Mouse (Mus musculus) kidney, embryonic 16.5 days (tissue): ENCODE measurements at regions not wholly inside any gene's neighbourhood (a gene's known extent, or its start where the extent isn't known, plus 50 kb on each side); places are given as distances from the start of the nearest gene placed in this dataset.

Source experiments
- ATAC-seq: fragments of 200-750 bp; cut with Nextera tagmentation; 2 replicates; pipeline ENCODE4 v1.8.0; 2017; ENCODE audit warnings: moderate TSS enrichment; ENCODE audit not compliant: low FRiP score, low TSS enrichment
- H3K27ac ChIP-seq: fragments of 300-500 bp; sonication (generic); 2 replicates; pipeline ENCODE4 v1.5.1; 2014; ENCODE audit warnings: low read length
- H3K27me3 ChIP-seq: fragments of 300-500 bp; sonication (generic); 2 replicates; pipeline ENCODE4 v1.6.1; 2014; ENCODE audit warnings: low read length, control low read depth, mixed read lengths; ENCODE audit not compliant: insufficient read depth
- H3K36me3 ChIP-seq: fragments of 300-500 bp; sonication (generic); 2 replicates; pipeline ENCODE4 v1.6.1; 2014; ENCODE audit warnings: low read length, control low read depth, mixed read lengths; ENCODE audit not compliant: insufficient read depth
- H3K4me1 ChIP-seq: fragments of 300-500 bp; sonication (generic); 2 replicates; pipeline ENCODE4 v1.6.1; 2014; ENCODE audit warnings: low read length, control low read depth, mixed read lengths; ENCODE audit not compliant: insufficient read depth
- H3K4me2 ChIP-seq: fragments of 300-500 bp; sonication (generic); replicated peaks from 2 replicates; pipeline ENCODE4 v1.6.1; 2014; ENCODE audit warnings: low read depth, low read length
- H3K4me3 ChIP-seq: fragments of 300-500 bp; sonication (generic); 2 replicates; pipeline ENCODE4 v1.5.1; 2014; ENCODE audit warnings: mild to moderate bottlenecking, low read length
- H3K9ac ChIP-seq: fragments of 300-500 bp; sonication (generic); replicated peaks from 2 replicates; pipeline ENCODE4 v1.6.1; 2014; ENCODE audit warnings: low read length
- H3K9me3 ChIP-seq: fragments of 300-500 bp; sonication (generic); 2 replicates; pipeline ENCODE4 v1.6.1; 2016; ENCODE audit warnings: low read length, control low read depth
- WGBS: fragments of 180-500 bp; shearing (Covaris S2); extraction: QIAGEN DNeasy Blood & Tissue Kit; methylation state at CpG from one replicate; pipeline ENCODE4 v1.1.7; 2014; 5-methylcytosine and 5-hydroxymethylcytosine counted together

DNA sequence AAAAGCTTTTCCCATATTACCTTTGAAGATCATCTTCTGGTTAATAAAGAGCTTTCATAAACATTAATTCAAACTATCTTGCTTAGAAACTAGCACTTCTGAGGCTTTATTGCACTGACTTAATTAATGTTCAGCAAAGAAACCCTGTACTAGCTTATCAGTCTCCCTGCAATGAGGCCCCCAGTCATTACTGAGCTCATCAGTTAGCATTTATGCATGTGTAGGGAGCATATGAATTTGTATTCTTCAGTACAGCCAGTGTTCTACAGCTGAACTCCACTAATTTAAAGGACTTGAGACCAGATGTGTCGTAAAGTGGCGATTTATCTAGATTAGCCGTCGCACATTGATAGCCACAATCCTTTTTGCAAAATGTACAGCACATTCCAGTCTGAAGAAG, 340.7 kb downstream of the Psat1 start:
- Histone ChIP-seq H3K4me2 (no peak overlapping the region), H3K36me3 (no peaks in the 10 kb centered on the region), H3K4me1 (peaks cover 3% of the 10 kb centered on the region; the same call in 1 of the 2 replicates), H3K27ac (no peak overlapping the region), H3K9ac (no peak overlapping the region), H3K9me3 (no peaks in the 10 kb centered on the region), H3K4me3 (no peak overlapping the region), H3K27me3 (peaks cover 3% of the 10 kb centered on the region; the same call in 1 of the 2 replicates)
- 76% methylated on average over 4 of the region's 4 CpGs for WGBS
- ATAC-seq, result no peak

GRCm38 (mm10) chr19:15592821-15593220, 354.3 kb downstream of the Psat1 start:
- Histone ChIP-seq H3K4me1 (no peaks in the 10 kb centered on the region), H3K9me3 (no peaks in the 10 kb centered on the region)
- 78% methylated on average over 2 of the region's 2 CpGs for WGBS

DNA sequence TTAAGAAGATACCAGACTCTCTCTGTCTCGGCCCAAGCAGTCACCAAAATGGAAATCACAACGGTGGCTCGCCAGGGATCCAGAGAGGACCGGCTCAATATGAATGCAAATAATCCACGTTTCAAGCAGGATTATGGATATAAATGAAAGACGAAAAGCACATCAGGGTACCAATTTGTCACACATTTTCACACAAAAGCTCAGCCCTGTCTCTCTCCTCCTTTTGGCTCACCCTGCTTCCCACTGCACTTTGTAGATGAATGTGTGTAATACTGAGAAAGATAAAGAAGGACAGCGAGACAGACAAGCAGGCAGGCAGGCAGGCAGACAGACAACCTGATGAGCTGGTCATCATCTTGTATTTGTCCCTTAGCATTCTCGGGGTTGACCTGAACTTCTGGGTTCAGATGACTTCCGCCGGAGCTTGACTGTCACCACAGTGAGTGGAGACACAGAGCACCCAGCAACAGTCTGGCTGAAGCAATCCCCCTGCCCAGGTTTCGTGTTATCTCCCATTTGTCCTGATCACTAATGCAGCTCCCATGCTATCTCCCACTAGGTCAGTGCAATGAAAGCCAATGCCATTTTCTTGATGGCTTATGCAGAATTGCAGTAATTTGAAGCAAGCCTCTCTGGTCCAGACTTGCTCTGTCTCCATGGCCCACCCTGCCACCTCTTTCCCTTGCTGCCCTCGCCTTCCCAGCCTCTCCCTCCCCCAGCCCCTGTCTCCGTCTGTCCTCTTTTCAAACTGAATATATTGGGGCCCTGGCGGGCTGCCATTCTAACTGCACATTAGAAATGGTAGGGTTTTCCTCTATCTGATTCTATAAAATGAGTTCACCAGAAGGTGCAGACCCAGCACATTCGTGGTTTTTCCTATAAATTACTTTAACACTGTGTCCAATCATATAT, 363.1 kb downstream of the Psat1 start:
- WGBS, result 72% methylated on average over 15 of the region's 15 CpGs
- H3K9me3 ChIP-seq, result no peaks in the 10 kb centered on the region; the same call in 1 of the 2 replicates

More at GRCm38 (mm10) chr19:15592821-15593220, 354.3 kb downstream of the Psat1 start:
- no peak overlapping the region for H3K9ac ChIP-seq
- no peak overlapping the region for H3K4me2 ChIP-seq
- H3K27me3 ChIP-seq, result no peaks in the 10 kb centered on the region
- H3K4me3 ChIP-seq, result no peak overlapping the region
- no peaks in the 10 kb centered on the region for H3K36me3 ChIP-seq
- ATAC-seq, result no peak
- H3K27ac ChIP-seq, result no peak overlapping the region

DNA sequence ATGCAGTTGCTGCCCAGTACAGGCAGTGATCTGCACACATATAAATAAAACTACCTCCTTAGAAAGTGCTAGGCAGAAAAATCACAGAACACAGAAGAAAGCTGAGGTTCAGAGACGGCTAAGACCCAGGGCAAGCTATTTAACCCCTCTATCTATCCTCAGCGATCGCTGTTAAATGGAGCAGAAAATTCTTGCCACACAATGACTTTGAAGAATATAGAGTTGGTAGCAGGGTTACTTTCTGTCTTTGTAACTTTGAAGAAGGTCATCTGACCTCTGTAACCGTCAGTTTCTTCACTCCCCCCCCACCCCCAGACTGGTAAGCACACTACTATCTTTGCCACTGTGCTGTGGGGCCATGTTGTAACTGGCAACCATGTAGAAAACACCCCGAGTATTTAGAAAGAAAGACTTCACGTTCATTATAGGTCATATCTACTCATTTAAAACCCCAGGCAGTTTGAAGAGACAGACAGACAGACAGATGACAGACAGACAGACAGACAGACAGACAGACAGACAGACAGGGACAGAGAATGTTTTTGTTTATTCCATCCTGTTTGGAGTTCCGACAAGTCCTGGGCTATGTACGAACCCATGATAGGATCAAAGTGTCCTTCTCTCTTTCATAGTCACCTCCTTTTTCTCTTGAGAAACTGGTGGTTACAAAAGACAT, 363.9 kb downstream of the Psat1 start:
- Histone ChIP-seq H3K4me3 (no peak overlapping the region), H3K4me2 (no peak overlapping the region), H3K27me3 (no peaks in the 10 kb centered on the region), H3K9ac (no peak overlapping the region), H3K36me3 (no peaks in the 10 kb centered on the region), H3K9me3 (no peaks in the 10 kb centered on the region; the same call in 1 of the 2 replicates), H3K4me1 (no peaks in the 10 kb centered on the region; the same call in 1 of the 2 replicates), H3K27ac (no peak overlapping the region)
- ATAC-seq, result no peak
- 58% methylated on average over 8 of the region's 8 CpGs for WGBS

More for the DNA sequence above, 363.1 kb downstream of the Psat1 start:
- no peak for ATAC-seq
- no peak overlapping the region for H3K4me3 ChIP-seq
- no peaks in the 10 kb centered on the region; the same call in 1 of the 2 replicates for H3K4me1 ChIP-seq
- H3K27ac ChIP-seq, result no peak overlapping the region
- H3K4me2 ChIP-seq, result no peak overlapping the region
- H3K36me3 ChIP-seq, result no peaks in the 10 kb centered on the region
- no peak overlapping the region for H3K9ac ChIP-seq
- no peaks in the 10 kb centered on the region for H3K27me3 ChIP-seq

- H3K4me2 ChIP-seq, result no peak overlapping the region
- no peaks in the 10 kb centered on the region for H3K4me1 ChIP-seq
- no peak overlapping the region for H3K4me3 ChIP-seq
- no peaks in the 10 kb centered on the region for H3K9me3 ChIP-seq
- no peak overlapping the region for H3K27ac ChIP-seq
- no peaks in the 10 kb centered on the region for H3K36me3 ChIP-seq
- no peaks in the 10 kb centered on the region for H3K27me3 ChIP-seq
- 79% methylated on average over 9 of the region's 9 CpGs for WGBS
- ATAC-seq, result no peak
- H3K9ac ChIP-seq, result no peak overlapping the region
Observed at GRCm38 (mm10) chr19:15571204-15571603, 375.9 kb downstream of the Psat1 start.

DNA sequence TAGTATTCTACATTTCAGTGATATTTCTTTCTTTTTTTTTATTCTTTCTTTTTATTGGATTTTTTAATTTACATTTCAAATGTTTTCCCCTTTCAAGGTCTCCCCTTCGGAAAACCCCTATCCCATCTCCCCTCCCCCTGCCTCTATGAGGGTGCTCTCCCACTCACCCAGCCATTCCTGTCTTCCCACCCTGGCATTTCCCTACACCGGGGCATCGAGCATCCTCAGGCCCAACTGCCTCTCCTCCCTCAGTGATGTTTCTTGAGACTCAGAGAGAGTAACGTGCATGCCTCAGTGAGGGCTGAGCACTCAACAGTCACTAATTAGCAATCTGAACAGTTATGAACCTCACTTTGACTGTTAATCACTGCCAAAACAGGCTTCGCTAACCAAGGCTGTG, 385.6 kb downstream of the Psat1 start:
- Histone ChIP-seq H3K27me3 (no peaks in the 10 kb centered on the region), H3K4me1 (no peaks in the 10 kb centered on the region), H3K9me3 (no peaks in the 10 kb centered on the region), H3K27ac (no peak overlapping the region), H3K4me2 (no peak overlapping the region), H3K9ac (no peak overlapping the region), H3K4me3 (no peak overlapping the region), H3K36me3 (no peaks in the 10 kb centered on the region)
- no peak for ATAC-seq
- WGBS, result 79% methylated on average over 5 of the region's 5 CpGs

DNA sequence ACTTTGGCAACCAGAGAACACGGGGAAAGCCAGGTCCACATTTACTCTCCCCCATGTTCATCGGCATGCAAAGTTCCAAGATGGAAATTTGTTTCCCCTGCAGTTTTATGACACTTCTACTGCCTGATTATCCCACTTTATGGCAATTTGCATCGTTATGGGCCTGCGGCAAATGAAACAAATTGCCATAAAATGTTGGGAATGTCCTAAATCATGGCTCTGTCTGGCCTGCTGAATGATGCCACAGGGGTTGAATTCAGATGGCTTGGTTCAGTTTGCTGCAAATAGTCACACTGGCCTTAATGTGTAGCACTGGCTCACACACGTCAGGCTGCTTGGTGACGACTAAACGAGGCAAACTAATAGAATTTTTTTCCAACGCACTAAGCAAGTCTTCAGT, 393.2 kb downstream of the Psat1 start:
- no peak overlapping the region for H3K27ac ChIP-seq
- no peaks in the 10 kb centered on the region for H3K4me1 ChIP-seq
- H3K36me3 ChIP-seq, result no peaks in the 10 kb centered on the region
- 78% methylated on average over 8 of the region's 8 CpGs for WGBS
- no peak overlapping the region for H3K4me2 ChIP-seq
- ATAC-seq, result no peak
- H3K9ac ChIP-seq, result no peak overlapping the region
- H3K9me3 ChIP-seq, result no peaks in the 10 kb centered on the region
- no peak overlapping the region for H3K4me3 ChIP-seq
- no peaks in the 10 kb centered on the region for H3K27me3 ChIP-seq

GRCm38 (mm10) chr19:15517853-15518252, 429.3 kb downstream of the Psat1 start:
- Histone ChIP-seq H3K36me3 (no peaks in the 10 kb centered on the region), H3K4me3 (no peak overlapping the region), H3K27ac (no peak overlapping the region), H3K9ac (no peak overlapping the region), H3K9me3 (peaks cover 1% of the 10 kb centered on the region; the same call in 1 of the 2 replicates), H3K27me3 (no peaks in the 10 kb centered on the region), H3K4me1 (peaks cover 8% of the 10 kb centered on the region), H3K4me2 (no peak overlapping the region)
- 69% methylated on average over 3 of the region's 3 CpGs for WGBS
- ATAC-seq, result no peak

DNA sequence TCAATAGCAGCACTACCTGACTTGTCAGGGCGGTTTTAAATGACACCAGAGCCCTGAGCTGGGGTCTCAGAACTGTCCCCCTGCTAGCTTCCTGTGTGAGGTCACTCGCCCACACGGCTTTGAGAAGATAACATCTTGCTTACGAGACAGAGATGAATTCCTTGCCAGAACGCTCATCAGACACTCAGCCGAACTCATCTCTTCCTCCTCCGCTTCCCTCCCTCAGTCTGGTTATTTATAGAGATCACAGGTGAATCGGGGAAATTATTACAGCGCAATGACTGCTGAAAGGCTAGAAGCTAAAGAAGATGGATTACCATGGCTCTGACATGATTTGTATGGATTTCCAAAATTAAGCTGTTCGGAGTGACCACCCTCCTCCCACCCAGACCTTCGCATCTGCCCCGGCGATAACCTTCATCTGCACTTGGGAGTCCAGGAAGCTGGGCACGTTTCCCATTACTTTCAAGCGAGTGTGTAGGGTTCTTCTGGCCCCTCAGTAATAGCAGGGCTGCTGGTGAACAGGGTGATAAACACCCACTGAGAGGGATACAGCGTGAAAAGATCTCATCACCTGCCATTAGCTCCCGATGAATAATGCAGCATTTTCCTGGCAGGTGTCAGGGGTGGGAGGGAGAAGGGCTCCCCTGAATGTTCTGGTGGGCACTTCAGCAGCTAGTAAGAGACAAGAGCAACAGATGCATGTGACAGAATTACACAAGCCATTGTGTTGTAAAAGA, 430.4 kb downstream of the Psat1 start:
- no peaks in the 10 kb centered on the region for H3K27me3 ChIP-seq
- no peak overlapping the region for H3K9ac ChIP-seq
- H3K9me3 ChIP-seq, result no peaks in the 10 kb centered on the region
- H3K4me1 ChIP-seq, result peaks cover 8% of the 10 kb centered on the region
- no peak for ATAC-seq
- no peaks in the 10 kb centered on the region for H3K36me3 ChIP-seq
- WGBS, result 8% methylated on average over 17 of the region's 17 CpGs
- H3K4me3 ChIP-seq, result no peak overlapping the region
- H3K4me2 ChIP-seq, result 0 out of 2 replicates have a peak overlapping the region, but pooled peaks have one; percentile 8
- H3K27ac ChIP-seq, result no peak overlapping the region
